Mouse (Mus musculus) ES-Bruce4 (cell line): ENCODE results near the gene Nkg7. TPM values are rescaled to one million over a fixed set of nuclear protein-coding genes. Genes with fewer than 3 reads are reported as not detected.

Source experiments
- H3K27ac ChIP-seq: 2 replicates; pipeline ENCODE4 v1.5.1; 2012; ENCODE audit warnings: low read length, inconsistent platforms; ENCODE audit not compliant: insufficient read depth
- H3K27me3 ChIP-seq: 2 replicates; pipeline ENCODE4 v1.6.1; 2012; ENCODE audit warnings: mild to moderate bottlenecking, low read length, inconsistent platforms; ENCODE audit not compliant: control insufficient read depth, poor library complexity, insufficient read depth, severe bottlenecking
- H3K36me3 ChIP-seq: 2 replicates; pipeline ENCODE4 v1.6.1; 2012; ENCODE audit warnings: inconsistent platforms, mild to moderate bottlenecking, low read length, moderate library complexity; ENCODE audit not compliant: control insufficient read depth, poor library complexity, insufficient read depth, severe bottlenecking
- H3K4me1 ChIP-seq: one replicate; pipeline ENCODE4 v1.8.1; 2011; ENCODE audit warnings: low read length; ENCODE audit not compliant: control insufficient read depth, insufficient read depth
- H3K4me3 ChIP-seq: 2 replicates; pipeline ENCODE4 v1.5.1; 2011; ENCODE audit warnings: low read depth, mild to moderate bottlenecking, low read length
- H3K9ac ChIP-seq: 2 replicates; pipeline ENCODE4 v1.6.1; 2012; ENCODE audit warnings: low read depth, mild to moderate bottlenecking, inconsistent platforms; ENCODE audit not compliant: poor library complexity, severe bottlenecking
- H3K9me3 ChIP-seq: replicated peaks from 2 replicates; pipeline ENCODE4 v1.6.1; 2012; ENCODE audit warnings: mild to moderate bottlenecking, low read length, inconsistent platforms; ENCODE audit not compliant: control insufficient read depth, poor library complexity, insufficient read depth, severe bottlenecking
- CTCF ChIP-seq: IDR thresholded peaks from one replicate; pipeline ENCODE4 v1.8.1; 2011; ENCODE audit warnings: low read depth, low read length
- EP300 ChIP-seq: IDR thresholded peaks from 2 replicates; pipeline ENCODE4 v1.6.1; 2011; ENCODE audit warnings: low read depth, low read length; ENCODE audit not compliant: insufficient read depth
- POLR2A ChIP-seq: IDR thresholded peaks from one replicate; pipeline ENCODE4 v1.8.1; 2011; ENCODE audit warnings: low read length; ENCODE audit not compliant: insufficient read depth
- polyA plus RNA-seq: library from polyadenylated mRNA; stranded (reverse); fragments of >200 nt; gene quantifications from 2 replicates; pipeline ENCODE4 v1.2.4, GENCODE M21; 2011; ENCODE audit warnings: low read depth; ENCODE audit not compliant: missing spikeins, insufficient read depth, insufficient read length

Nkg7 gene
- polyA plus RNA-seq, 1 experiment, result not detected

DNA sequence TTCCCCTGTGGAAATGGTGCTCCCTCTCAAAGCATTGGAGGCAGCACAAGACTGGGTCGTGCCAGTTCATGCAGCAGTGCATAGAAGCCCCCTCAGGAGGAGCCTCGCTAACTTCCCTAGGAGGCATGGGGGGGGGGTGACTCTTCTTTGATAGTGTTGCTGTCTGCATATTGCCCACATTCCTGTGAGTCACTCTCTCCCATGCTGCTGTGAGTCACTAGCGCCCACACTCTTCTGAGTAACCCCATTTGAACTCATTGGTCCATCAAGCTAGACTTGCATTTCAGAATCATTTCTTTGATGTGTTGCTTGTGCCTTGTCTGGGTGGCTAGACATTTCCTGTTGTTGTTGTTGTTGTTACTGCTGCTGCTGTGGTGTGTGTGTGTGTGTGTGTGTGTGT is 44.3 kb downstream of the Nkg7 start:
- no peak for TF ChIP-seq EP300
- no peak for TF ChIP-seq POLR2A
- TF ChIP-seq CTCF, result no peak
- no peaks in the 10 kb centered on the region for H3K9me3 ChIP-seq
- H3K4me1 ChIP-seq, result no peaks in the 10 kb centered on the region
- no peak overlapping the region for H3K27ac ChIP-seq
- H3K4me3 ChIP-seq, result no peak overlapping the region
- 0 out of 2 replicates have a peak, but pooled peaks cover 2% of the 10 kb centered on the region for H3K27me3 ChIP-seq
- H3K9ac ChIP-seq, result no peak overlapping the region
- H3K36me3 ChIP-seq, result no peaks in the 10 kb centered on the region

DNA sequence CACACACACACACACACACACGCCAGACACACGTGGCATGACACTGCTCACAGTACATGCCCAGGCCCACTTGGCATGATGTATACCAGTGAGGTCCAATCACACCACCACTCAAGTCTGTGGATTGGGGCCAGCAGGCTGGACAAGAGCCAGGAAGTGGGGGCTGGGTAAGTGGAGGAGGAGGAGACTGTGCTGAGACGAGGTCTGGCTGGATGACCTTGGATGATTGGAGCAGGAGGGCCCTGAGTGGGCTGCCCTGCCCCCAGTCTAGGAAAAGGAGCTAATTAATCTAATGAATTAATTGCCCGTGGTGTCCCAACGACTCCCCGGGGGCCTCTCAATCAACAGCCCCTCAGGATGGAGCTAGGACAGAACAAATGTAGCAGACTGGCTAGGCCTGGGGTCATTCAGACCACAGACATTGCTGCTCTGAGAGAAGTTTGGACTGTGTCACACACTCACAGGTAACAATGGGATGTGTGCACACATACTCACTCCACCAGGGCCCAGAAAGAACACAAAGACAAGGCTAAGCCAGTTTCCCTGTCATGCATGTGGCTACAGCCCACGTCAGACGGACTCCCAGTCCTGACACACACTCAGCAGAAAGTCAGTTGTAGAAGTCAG is 45.3 kb downstream of the Nkg7 start:
- no peaks in the 10 kb centered on the region for H3K27me3 ChIP-seq
- no peak overlapping the region for H3K27ac ChIP-seq
- TF ChIP-seq CTCF, result no peak
- no peak for TF ChIP-seq POLR2A
- H3K9me3 ChIP-seq, result no peaks in the 10 kb centered on the region
- no peak overlapping the region for H3K4me3 ChIP-seq
- no peaks in the 10 kb centered on the region for H3K36me3 ChIP-seq
- no peak overlapping the region for H3K9ac ChIP-seq
- no peaks in the 10 kb centered on the region for H3K4me1 ChIP-seq

DNA sequence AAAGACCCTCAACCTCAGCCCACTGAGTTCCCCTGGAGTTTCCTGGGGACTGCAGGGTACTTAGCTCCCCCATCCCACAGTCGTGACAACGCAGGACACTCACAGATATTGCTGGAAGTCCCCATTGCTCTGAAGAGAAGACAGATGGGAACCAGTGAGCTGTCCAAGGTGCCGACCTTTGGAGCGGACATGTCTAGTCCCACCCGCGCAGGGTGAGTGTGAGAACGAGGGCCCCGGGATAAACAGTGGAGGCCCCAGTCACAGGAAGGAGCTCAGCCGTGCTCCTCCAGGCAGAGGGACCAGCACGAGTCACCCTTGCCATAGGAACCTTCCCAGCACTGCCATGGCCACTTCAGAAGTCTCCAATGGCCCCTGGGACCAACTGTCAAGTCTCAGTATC is 46.4 kb downstream of the Nkg7 start:
- H3K27me3 ChIP-seq, result no peaks in the 10 kb centered on the region
- no peaks in the 10 kb centered on the region for H3K9me3 ChIP-seq
- no peak overlapping the region for H3K4me3 ChIP-seq
- H3K27ac ChIP-seq, result no peak overlapping the region
- no peaks in the 10 kb centered on the region for H3K4me1 ChIP-seq
- TF ChIP-seq POLR2A (no peak), EP300 (no peak), CTCF (no peak)
- H3K9ac ChIP-seq, result no peak overlapping the region
- H3K36me3 ChIP-seq, result no peaks in the 10 kb centered on the region

Other genes starting within 250 kb of the Nkg7 start
- gene Zfp715, start 123.8 kb upstream of the Nkg7 start, polyA plus RNA-seq, result 19.4 and 20.1 TPM in 2 replicates
- gene Siglecf, start 85.7 kb upstream of the Nkg7 start, polyA plus RNA-seq, result 0.93 and 1.3 TPM in 2 replicates
- 0.24 TPM in 1 of 2 replicates, not detected in the other for gene Siglecg, start 28.9 kb upstream of the Nkg7 start, polyA plus RNA-seq
- 0.27 and 0.41 TPM in 2 replicates for gene Lim2, start 9.4 kb upstream of the Nkg7 start, polyA plus RNA-seq
- not detected in 2 replicates for gene Cldnd2, start 3.7 kb downstream of the Nkg7 start, polyA plus RNA-seq
- gene Etfb, start 7.0 kb downstream of the Nkg7 start, polyA plus RNA-seq, result 63.3 and 68.3 TPM in 2 replicates
- not detected in 2 replicates for gene Gm45233, start 7.1 kb downstream of the Nkg7 start, polyA plus RNA-seq
- 1.9 and 2.8 TPM in 2 replicates for gene Vsig10l, start 26.1 kb downstream of the Nkg7 start, polyA plus RNA-seq
- 4.6 and 5.0 TPM in 2 replicates for gene Iglon5, start 53.0 kb downstream of the Nkg7 start, polyA plus RNA-seq
- gene 4931406B18Rik, start 68.9 kb downstream of the Nkg7 start, polyA plus RNA-seq, result not detected in 2 replicates
- gene Cd33, start 107.4 kb downstream of the Nkg7 start, polyA plus RNA-seq, result 0.12 TPM in 1 of 2 replicates, not detected in the other
- gene Zfp658, start 125.2 kb downstream of the Nkg7 start, polyA plus RNA-seq, result 1.7 and 2.2 TPM in 2 replicates
- gene Zfp719, start 142.5 kb downstream of the Nkg7 start, polyA plus RNA-seq, result 6.9 and 9.4 TPM in 2 replicates
- gene Zfp819, start 170.1 kb downstream of the Nkg7 start, polyA plus RNA-seq, result 3.1 and 3.4 TPM in 2 replicates
- gene Ceacam18, start 197.6 kb downstream of the Nkg7 start, polyA plus RNA-seq, result not detected in 2 replicates
- 0.64 TPM in 1 of 2 replicates, not detected in the other for gene Siglece, start 223.1 kb downstream of the Nkg7 start, polyA plus RNA-seq
- 6.2 and 7.6 TPM in 2 replicates for gene Ctu1, start 234.9 kb downstream of the Nkg7 start, polyA plus RNA-seq